Mouse (Mus musculus) cerebellum, adult 18-20 months (tissue): ENCODE data around the gene Pola1.
"Not testable (repeated sequence)": the region's sequence is repeated elsewhere in the genome, so short reads cannot be mapped to it uniquely, and the experiment has no call there.

Source experiments
- DNase-seq, 2 experiments: peaks; one replicate each; pipeline ENCODE4 v3.0.0; 2021

The Pola1 gene

GRCm38 (mm10) chrX:93428956-93429737 lies 202.8 kb downstream of the Pola1 start:
- DNase-seq = no peak

DNA sequence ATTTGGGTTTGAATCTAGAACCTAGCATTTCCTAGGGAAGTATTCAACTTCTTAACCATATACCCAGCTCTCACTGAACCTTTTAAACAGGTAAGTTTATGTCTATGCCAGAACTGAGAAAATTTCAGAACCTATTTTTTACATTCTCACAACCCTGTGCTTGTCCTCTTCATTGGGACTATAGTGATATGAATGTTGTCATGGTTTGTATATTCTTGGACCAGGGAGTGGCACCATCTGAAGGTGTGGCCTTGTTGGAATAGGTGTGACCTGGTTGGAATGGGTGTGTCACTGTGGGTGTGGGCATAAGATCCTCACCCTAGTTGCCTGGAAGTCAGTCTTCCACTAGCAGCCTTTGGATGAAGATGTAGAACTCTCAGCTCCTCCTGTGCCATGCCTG lies 231.1 kb downstream of the Pola1 start:
- not testable (repeated sequence) for DNase-seq

DNA sequence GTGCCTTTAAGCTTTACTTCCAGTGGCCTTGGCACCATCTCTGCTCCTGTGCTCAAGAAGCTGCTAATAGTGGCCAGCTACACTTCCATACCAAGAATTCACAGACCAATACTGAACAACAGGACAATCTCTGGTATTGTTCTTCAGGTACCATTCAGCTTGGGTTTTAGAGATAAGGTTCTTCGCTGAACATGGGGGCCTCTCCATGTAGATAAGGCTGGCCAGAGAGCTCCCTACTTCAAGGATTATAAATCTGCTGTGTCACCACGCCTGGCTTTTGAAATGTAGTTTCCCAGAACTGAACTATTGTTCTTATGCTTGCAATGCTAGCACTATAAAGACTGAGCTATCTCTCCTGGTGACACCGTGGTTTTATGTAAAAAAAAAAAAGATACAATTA lies 234.9 kb downstream of the Pola1 start:
- DNase-seq = no peak

- no peak for DNase-seq
Observed at GRCm38 (mm10) chrX:93377285-93377972, 254.5 kb downstream of the Pola1 start.

DNA sequence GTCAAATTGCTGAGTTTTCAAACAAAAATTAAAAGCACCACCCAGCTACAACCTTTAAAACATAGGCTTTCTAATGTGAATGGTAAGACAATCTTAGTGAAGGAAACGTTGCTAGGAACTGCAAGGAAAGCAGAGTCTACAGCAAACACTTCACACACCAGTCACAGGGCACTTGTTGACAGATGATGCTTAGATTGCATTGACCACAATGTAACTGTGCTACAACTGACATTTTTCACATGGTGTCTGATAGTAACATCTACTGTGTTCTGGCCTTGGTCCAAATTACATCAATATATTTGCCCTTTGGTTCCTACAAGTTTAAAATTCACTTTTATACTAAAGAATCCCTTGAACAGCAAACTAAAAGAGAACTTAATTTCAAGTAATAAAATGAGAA lies 258.5 kb downstream of the Pola1 start:
- DNase-seq = no peak

- DNase-seq = no peak
Observed at GRCm38 (mm10) chrX:93369708-93370107, 262.2 kb downstream of the Pola1 start.

GRCm38 (mm10) chrX:93368211-93368610 lies 263.7 kb downstream of the Pola1 start:
- DNase-seq = no peak

- DNase-seq = no peak
Observed at GRCm38 (mm10) chrX:93321336-93321735, 310.6 kb downstream of the Pola1 start.

DNA sequence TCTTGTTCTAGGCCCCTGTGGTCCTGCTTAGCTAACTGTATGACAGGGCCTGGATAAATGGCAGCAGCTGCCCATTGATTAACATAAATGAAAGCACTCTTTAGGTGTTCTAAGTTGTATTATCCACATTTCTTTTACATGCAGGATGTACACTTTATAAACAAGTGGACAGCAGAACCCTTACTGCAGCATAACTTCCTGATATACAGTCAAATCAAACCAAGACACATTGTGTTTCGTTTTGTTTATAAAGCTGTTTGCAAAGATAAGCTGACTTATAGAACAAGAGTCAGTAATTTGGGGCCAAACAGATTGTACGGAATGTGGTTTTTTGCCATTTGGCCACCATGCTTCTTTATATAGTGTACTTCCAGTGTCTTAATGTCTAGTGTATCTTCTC lies 312.0 kb downstream of the Pola1 start:
- DNase-seq = no peak

GRCm38 (mm10) chrX:93317577-93317976 lies 314.4 kb downstream of the Pola1 start:
- DNase-seq = no peak

GRCm38 (mm10) chrX:93305780-93306179 lies 326.2 kb downstream of the Pola1 start:
- no peak for DNase-seq

DNA sequence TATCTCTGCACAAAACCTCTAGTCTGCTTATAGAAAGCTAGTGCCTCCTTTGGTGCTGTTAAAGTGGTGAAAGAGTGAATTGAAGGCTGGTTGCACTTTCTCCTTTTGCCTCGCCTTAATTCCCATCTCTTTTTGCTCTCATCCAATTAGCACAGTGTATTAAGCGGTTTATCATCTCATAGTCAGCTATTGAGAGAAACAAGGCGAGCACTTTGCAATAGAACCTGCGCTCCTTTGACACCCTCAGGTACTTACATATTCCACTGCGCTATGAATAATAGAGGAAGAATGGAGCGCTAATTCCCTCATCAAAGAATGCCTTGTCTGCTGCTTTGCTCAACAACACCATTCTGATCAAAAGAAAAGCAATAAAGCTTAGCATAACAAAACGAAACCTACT lies 330.2 kb downstream of the Pola1 start:
- no peak for DNase-seq

GRCm38 (mm10) chrX:93300183-93300815 lies 331.7 kb downstream of the Pola1 start:
- DNase-seq = no peak

DNA sequence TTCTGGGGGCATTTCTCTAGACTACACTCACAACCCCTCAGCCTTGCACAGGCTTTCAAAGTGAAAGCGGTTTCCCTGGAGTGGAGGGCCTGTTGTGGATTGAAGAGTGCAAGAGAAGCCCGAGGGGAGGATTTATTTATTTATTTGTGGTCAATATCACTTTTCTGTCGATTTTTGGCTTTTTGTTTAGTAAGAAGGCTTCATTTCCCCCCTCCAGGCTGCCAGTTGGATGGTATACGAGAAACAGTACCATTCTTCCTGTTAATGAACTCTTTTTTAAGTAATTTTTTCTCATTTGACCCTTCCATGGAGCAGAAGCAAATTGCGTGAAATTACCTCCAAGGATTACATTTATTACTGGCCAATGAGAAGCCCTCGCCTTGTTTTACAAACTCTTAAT lies 332.2 kb downstream of the Pola1 start:
- no peak for DNase-seq

- no peak for DNase-seq
Observed at GRCm38 (mm10) chrX:93299046-93299626, 332.8 kb downstream of the Pola1 start.

GRCm38 (mm10) chrX:93297001-93297441 lies 334.9 kb downstream of the Pola1 start:
- DNase-seq = no peak

DNA sequence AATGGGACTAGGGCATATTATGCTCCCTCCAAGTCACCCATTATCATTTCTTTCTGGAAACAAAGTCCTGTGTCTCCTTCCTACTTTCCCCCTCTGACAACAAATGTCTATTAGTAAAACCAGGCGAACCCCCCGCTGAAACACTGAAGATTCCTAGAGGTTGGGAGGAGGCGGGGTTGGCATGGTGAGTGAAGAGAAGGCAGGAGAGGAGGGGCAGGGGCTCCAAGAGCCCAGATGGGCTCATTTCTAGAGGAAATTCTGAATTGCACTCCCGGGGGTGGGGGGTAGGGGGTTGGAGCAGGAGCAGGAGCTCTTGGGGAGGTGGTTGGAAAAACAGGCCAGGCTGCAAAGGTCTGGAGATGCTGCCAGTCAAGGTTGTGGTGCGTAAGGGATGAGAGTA lies 336.1 kb downstream of the Pola1 start:
- no peak for DNase-seq

- DNase-seq = no peak
Observed at GRCm38 (mm10) chrX:93294736-93295490, 337.0 kb downstream of the Pola1 start.

- DNase-seq = no peak
Observed at GRCm38 (mm10) chrX:93292031-93292430, 339.9 kb downstream of the Pola1 start.

DNA sequence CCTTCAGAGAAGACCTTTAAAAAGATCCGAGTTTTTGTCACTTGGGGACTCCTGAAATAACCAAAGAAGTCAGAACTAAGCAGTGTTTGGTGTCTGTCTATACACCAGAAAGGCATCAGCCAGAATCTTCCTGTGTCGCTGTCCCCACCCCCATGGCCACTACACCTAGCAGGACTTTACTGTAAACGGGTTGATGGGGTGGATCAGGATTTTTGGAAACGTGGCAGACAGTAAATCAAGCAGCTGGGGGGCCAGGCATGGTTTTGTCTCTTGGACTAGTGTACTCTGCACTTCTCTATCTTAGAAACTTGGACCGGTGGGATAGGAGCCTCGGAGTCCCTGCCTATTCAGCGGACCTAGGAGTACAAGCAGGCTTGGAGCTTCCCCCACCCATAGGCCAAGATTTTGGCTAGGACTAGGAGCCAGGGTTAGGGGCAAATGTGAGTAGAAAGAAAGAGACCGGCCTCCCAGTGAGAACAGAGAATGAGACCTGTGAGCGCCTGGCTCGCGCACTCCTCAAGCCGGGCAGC lies 342.0 kb downstream of the Pola1 start:
- DNase-seq = no peak

- no peak for DNase-seq
Observed at GRCm38 (mm10) chrX:93289076-93289475, 342.9 kb downstream of the Pola1 start.

DNA sequence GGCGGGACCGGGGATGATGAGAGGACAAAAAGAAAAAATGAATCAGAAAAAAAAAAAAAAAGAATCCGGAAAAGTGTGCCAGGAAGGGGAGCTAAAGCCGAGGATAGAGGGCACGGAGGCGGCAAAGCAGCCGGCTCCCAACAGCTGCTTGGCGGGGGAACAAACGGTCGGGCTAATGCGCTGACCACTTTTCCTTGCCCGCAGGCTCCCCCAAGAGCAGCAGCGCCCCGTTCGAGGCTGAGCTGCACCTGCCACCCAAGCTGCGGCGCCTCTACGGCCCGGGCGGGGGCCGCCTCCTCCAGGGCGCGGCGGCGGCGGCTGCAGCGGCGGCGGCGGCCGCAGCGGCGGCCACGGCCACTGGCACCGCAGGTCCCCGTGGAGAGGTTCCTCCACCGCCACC lies 343.6 kb downstream of the Pola1 start:
- no peak for DNase-seq
